Mouse (Mus musculus): ENCODE results near the gene Tmem150a.
A peak's percentile ranks its signal among the peaks of the same experiment; 100 is the strongest.

- TF ChIP-seq CTCF (IDR thresholded peaks at IDR 0.05; ENCODE audit: low read depth): peak; percentile 72
- no peak for TF ChIP-seq EP300 (IDR thresholded peaks at IDR 0.05; ENCODE audit: low read depth)
These were observed 29.0 kb upstream of the Tmem150a start for GRCm38 (mm10) chr6:72326274-72326673.

Data from liver, postnatal 0 days (tissue).